Mouse (Mus musculus) myocyte (in vitro differentiated cells): ENCODE measurements around the gene Zfp106.

ENCODE experiments used
- CEBPB ChIP-seq: IDR thresholded peaks from 2 replicates; pipeline ENCODE4 v1.6.1; 2011; ENCODE audit warnings: mild to moderate bottlenecking, moderate library complexity; ENCODE audit not compliant: poor library complexity, insufficient read depth, severe bottlenecking
- E2F4 ChIP-seq: IDR thresholded peaks from one replicate; pipeline ENCODE4 v1.6.1; 2011; ENCODE audit warnings: mild to moderate bottlenecking, control low read depth, moderate library complexity; ENCODE audit not compliant: insufficient read depth
- MAX ChIP-seq: IDR thresholded peaks from one replicate; pipeline ENCODE4 v1.6.1; 2011; ENCODE audit warnings: low read depth, mild to moderate bottlenecking, control low read depth
- MYOD1 ChIP-seq, 3 experiments: IDR thresholded peaks; one replicate each; pipeline ENCODE4 v1.6.1; 2011; ENCODE audit warnings: control low read depth in 2 of 3, low read depth in 2 of 3, mild to moderate bottlenecking in 2 of 3, moderate library complexity in 1 of 3; ENCODE audit not compliant: insufficient read length in 2 of 3, control insufficient read depth in 1 of 3
- MYOG ChIP-seq, 3 experiments: IDR thresholded peaks; one replicate each; pipeline ENCODE4 v1.6.1; 2011; ENCODE audit warnings: control low read depth in 2 of 3, low read depth in 2 of 3, mild to moderate bottlenecking in 2 of 3; ENCODE audit not compliant: insufficient read length in 2 of 3, control insufficient read depth in 1 of 3, insufficient read depth in 1 of 3
- POLR2A ChIP-seq: IDR thresholded peaks from one replicate; pipeline ENCODE4 v1.6.1; 2011; ENCODE audit warnings: low read depth, mild to moderate bottlenecking, control low read depth, moderate library complexity; ENCODE audit not compliant: insufficient read length
- POLR2AphosphoS2 ChIP-seq: IDR thresholded peaks from one replicate; pipeline ENCODE4 v1.6.1; 2011; ENCODE audit warnings: low read depth, control low read depth; ENCODE audit not compliant: insufficient read length
- REST ChIP-seq: IDR thresholded peaks from one replicate; pipeline ENCODE4 v1.6.1; 2011; ENCODE audit warnings: mild to moderate bottlenecking, control low read depth, moderate library complexity; ENCODE audit not compliant: insufficient read depth, insufficient read length
- TCF12 ChIP-seq: IDR thresholded peaks from one replicate; pipeline ENCODE4 v1.6.1; 2011; ENCODE audit warnings: mild to moderate bottlenecking, control low read depth; ENCODE audit not compliant: poor library complexity, insufficient read depth, severe bottlenecking
- TCF3 ChIP-seq: IDR thresholded peaks from one replicate; pipeline ENCODE4 v1.6.1; 2011; ENCODE audit warnings: low read depth, control low read depth; ENCODE audit not compliant: insufficient read length
- USF1 ChIP-seq: IDR thresholded peaks from one replicate; pipeline ENCODE4 v1.6.1; 2011; ENCODE audit warnings: low read depth, mild to moderate bottlenecking, control low read depth, moderate library complexity

DNA sequence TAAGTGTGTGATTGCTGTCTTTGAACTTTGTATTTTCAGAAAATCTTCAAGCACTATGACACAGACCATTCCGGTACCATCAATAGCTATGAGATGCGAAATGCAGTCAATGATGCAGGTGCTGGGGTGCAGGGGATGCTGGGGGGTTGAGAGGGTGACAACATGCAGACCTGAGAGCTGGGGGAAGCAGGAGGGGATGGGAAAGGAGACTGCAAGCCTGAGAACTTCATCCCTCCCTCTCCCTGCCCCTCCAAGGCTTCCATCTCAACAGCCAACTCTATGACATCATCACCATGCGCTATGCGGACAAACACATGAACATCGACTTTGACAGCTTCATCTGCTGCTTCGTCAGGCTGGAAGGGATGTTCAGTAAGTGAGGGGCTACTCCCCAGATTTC lies 60.5 kb downstream of the Zfp106 start:
- TF ChIP-seq POLR2A (no peak), USF1 (no peak), MAX (no peak), POLR2AphosphoS2 (peak; percentile 83), CEBPB (no peak), TCF3 (no peak), E2F4 (no peak), TCF12 (no peak), MYOD1 (IDR thresholded peaks at IDR 0.05; ENCODE audit: control insufficient read depth in 1 of 3, insufficient read length in 2 of 3, low read depth in 2 of 3) (no peak), REST (no peak), MYOG (IDR thresholded peaks at IDR 0.05; ENCODE audit: control insufficient read depth in 1 of 3, insufficient read depth in 1 of 3, insufficient read length in 2 of 3, low read depth in 2 of 3) (no peak)
